ENCODE assay signal across 9 mouse cellular contexts in genomic region chr5:111159628-111160321, GRCm38 (mm10).
A peak's percentile ranks its signal among the peaks of the same experiment; 100 is the strongest.
DNase-seq lines count a peak whose midpoint lies in the region; ATAC-seq lines count a peak whose summit lies in the region.
"Had no signal": no experiment of that assay in that cellular context is flagged by ENCODE, and none has a peak within 500 bp of the region (broad histone marks: within the 10 kb centered on the region; RNA-seq: fewer than 3 reads in every experiment).

No protein-coding gene starts in this region.

- H3K36me3 ChIP-seq in kidney, embryonic 16.5 days (ENCODE audit: insufficient read depth, low read length) = no peaks in the 10 kb centered on the region
- no peaks in the 10 kb centered on the region for H3K36me3 ChIP-seq in embryonic facial prominence, embryonic 12.5 days
- H3K36me3 ChIP-seq in intestine, embryonic 14.5 days (ENCODE audit: control insufficient read depth, insufficient read depth, low read length) = no peaks in the 10 kb centered on the region

- peak overlapping the region; percentile 19; the same call in 1 of the 2 replicates for H3K27ac ChIP-seq in kidney, embryonic 16.5 days (ENCODE audit: low read length)
- H3K27ac ChIP-seq in embryonic facial prominence, embryonic 12.5 days = peak overlapping the region; percentile 37
- H3K27ac ChIP-seq in intestine, embryonic 14.5 days (ENCODE audit: low read depth) = no peak overlapping the region; the same call in 1 of the 2 replicates
- H3K27ac ChIP-seq: left cerebral cortex, adult 2 months had no signal

- WGBS in kidney, embryonic 16.5 days = 36% methylated on average over 23 of the region's 23 CpGs
- 28% methylated on average over 23 of the region's 23 CpGs for WGBS in embryonic facial prominence, embryonic 12.5 days
- WGBS in intestine, embryonic 14.5 days = 25% methylated on average over 23 of the region's 23 CpGs

- no peak overlapping the region for H3K4me3 ChIP-seq in kidney, embryonic 16.5 days (ENCODE audit: low read length)
- H3K4me3 ChIP-seq in embryonic facial prominence, embryonic 12.5 days = no peak overlapping the region
- H3K4me3 ChIP-seq in intestine, embryonic 14.5 days (ENCODE audit: low read depth, low read length) = no peak overlapping the region
- H3K4me3 ChIP-seq: left cerebral cortex, adult 2 months had no signal

- H3K4me2 ChIP-seq in kidney, embryonic 16.5 days (replicated peaks; ENCODE audit: low read depth, low read length) = peak overlapping the region; percentile 36
- H3K4me2 ChIP-seq in embryonic facial prominence, embryonic 12.5 days (replicated peaks) = peak overlapping the region; percentile 24
- H3K4me2 ChIP-seq in intestine, embryonic 14.5 days (ENCODE audit: low read length) = peak overlapping the region; percentile 20

- H3K9ac ChIP-seq in kidney, embryonic 16.5 days (replicated peaks; ENCODE audit: low read length) = 0 out of 2 replicates have a peak overlapping the region, but pooled peaks have one; percentile 24
- H3K9ac ChIP-seq in embryonic facial prominence, embryonic 12.5 days = no peak overlapping the region
- 0 out of 2 replicates have a peak overlapping the region, but pooled peaks have one; percentile 22 for H3K9ac ChIP-seq in intestine, embryonic 14.5 days (ENCODE audit: low read length)

- H3K27me3 ChIP-seq in kidney, embryonic 16.5 days (ENCODE audit: insufficient read depth, low read length) = peaks cover 2% of the 10 kb centered on the region; the same call in 1 of the 2 replicates
- no peaks in the 10 kb centered on the region for H3K27me3 ChIP-seq in embryonic facial prominence, embryonic 12.5 days
- H3K27me3 ChIP-seq in intestine, embryonic 14.5 days (replicated peaks; ENCODE audit: control insufficient read depth, insufficient read depth, low read length) = no peaks in the 10 kb centered on the region

- H3K9me3 ChIP-seq in kidney, embryonic 16.5 days (ENCODE audit: low read length) = no peaks in the 10 kb centered on the region
- no peaks in the 10 kb centered on the region for H3K9me3 ChIP-seq in embryonic facial prominence, embryonic 12.5 days
- no peaks in the 10 kb centered on the region for H3K9me3 ChIP-seq in intestine, embryonic 14.5 days (ENCODE audit: control insufficient read depth, low read length)

- no peak for ATAC-seq in kidney, embryonic 16.5 days (ENCODE audit: low FRiP score, low TSS enrichment)
- ATAC-seq in embryonic facial prominence, embryonic 12.5 days (ENCODE audit: insufficient number of reproducible peaks, insufficient read depth, low FRiP score, low TSS enrichment) = no peak
- no peak for ATAC-seq in intestine, embryonic 14.5 days (replicated peaks; ENCODE audit: low FRiP score, low TSS enrichment, low read depth)
- ATAC-seq in neutrophil, adult 5-6 weeks (ENCODE audit: extremely low read depth, insufficient number of reproducible peaks, low FRiP score, poor library complexity, severe bottlenecking) = peak; percentile 53

- DNase-seq in kidney, adult 18-20 months = no peak
- no peak for DNase-seq in intestine, embryonic 14.5 days (ENCODE audit: low spot score)
- no peak for DNase-seq in frontal cortex, postnatal 10 days (ENCODE audit: low spot score in 2 of 2)
- DNase-seq in kidney, postnatal 25 days = no peak
- DNase-seq in kidney, postnatal 36 days = no peak

- H3K4me1 ChIP-seq in kidney, embryonic 16.5 days (ENCODE audit: insufficient read depth, low read length) = peaks cover 58% of the 10 kb centered on the region
- H3K4me1 ChIP-seq in embryonic facial prominence, embryonic 12.5 days = peaks cover 74% of the 10 kb centered on the region
- H3K4me1 ChIP-seq in intestine, embryonic 14.5 days (replicated peaks; ENCODE audit: control insufficient read depth, insufficient read depth, low read length) = peaks cover 49% of the 10 kb centered on the region
